Comparison of ENCODE assay signal across 16 mouse cellular contexts in the genomic region with DNA sequence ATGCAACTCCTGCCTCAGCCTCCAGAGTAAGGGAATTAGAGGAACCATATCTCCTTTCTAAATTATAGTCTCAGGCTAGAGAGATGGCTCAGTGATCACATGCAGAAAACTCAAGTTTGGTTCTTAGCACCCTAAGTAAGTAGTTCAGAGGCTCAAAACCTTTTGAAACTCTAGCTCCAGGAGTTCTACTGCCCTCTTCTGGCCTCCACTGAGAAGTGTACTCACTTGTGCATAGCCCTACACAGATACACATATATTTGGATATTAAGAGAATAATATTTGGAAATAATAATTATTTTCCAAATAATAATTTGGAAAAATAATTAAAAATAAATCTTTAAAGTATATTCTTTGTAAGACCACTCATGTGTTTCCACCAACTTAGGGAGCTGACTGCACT.
"Had no signal": no experiment of that assay in that cellular context is flagged by ENCODE, and none has a peak within 500 bp of the region (broad histone marks: within the 10 kb centered on the region; RNA-seq: fewer than 3 reads in every experiment).

No protein-coding gene starts in this region.

- H3K9ac ChIP-seq: liver, embryonic 14.5 days; liver, postnatal 0 days; lung, embryonic 14.5 days; midbrain, embryonic 12.5 days; midbrain, embryonic 15.5 days; neural tube, embryonic 12.5 days; neural tube, embryonic 15.5 days had no signal

- H3K4me3 ChIP-seq: midbrain, embryonic 12.5 days; midbrain, embryonic 15.5 days; neural tube, embryonic 12.5 days; neural tube, embryonic 15.5 days had no signal

- H3K9me3 ChIP-seq: midbrain, embryonic 12.5 days; midbrain, embryonic 15.5 days; neural tube, embryonic 12.5 days; neural tube, embryonic 15.5 days had no signal

- H3K27ac ChIP-seq: liver, embryonic 14.5 days; macrophage; midbrain, embryonic 12.5 days; midbrain, embryonic 15.5 days; neural tube, embryonic 12.5 days; neural tube, embryonic 15.5 days; stomach, postnatal 0 days had no signal

- H3K4me2 ChIP-seq: lung, embryonic 14.5 days; midbrain, embryonic 12.5 days; midbrain, embryonic 15.5 days; neural tube, embryonic 12.5 days; neural tube, embryonic 15.5 days had no signal

- DNase-seq: kidney, adult 9 months; kidney, postnatal 14 days; liver, postnatal 0 days; lung, embryonic 14.5 days; right cerebral cortex, adult 18-20 months; right cerebral cortex, postnatal 14 days; right cerebral cortex, postnatal 4 days; thymus, postnatal 36 days had no signal

- ATAC-seq: liver, postnatal 0 days; lung, postnatal 0 days; midbrain, embryonic 15.5 days had no signal

- H3K36me3 ChIP-seq: midbrain, embryonic 12.5 days; midbrain, embryonic 15.5 days; neural tube, embryonic 12.5 days; neural tube, embryonic 15.5 days had no signal

- H3K4me1 ChIP-seq: midbrain, embryonic 12.5 days; midbrain, embryonic 15.5 days; neural tube, embryonic 12.5 days; neural tube, embryonic 15.5 days had no signal

- H3K27me3 ChIP-seq: midbrain, embryonic 12.5 days; midbrain, embryonic 15.5 days; neural tube, embryonic 12.5 days; neural tube, embryonic 15.5 days had no signal
